Mouse (Mus musculus): ENCODE data around the gene Hpn. TPM values are rescaled to one million over a fixed set of nuclear protein-coding genes. Genes with fewer than 3 reads are reported as not detected.

Gene Hpn
- 4.3 and 13.0 TPM in 2 replicates for total RNA-seq (2017)

GRCm38 (mm10) chr7:31115182-31115581 lies at the start of gene Hpn:
Gene Hpn (minus strand): TSS chr7:31115290.
- ATAC-seq (replicated peaks in 1 of 2; ENCODE audit: insufficient read depth in 1 of 2, low FRiP score in 2 of 2, low TSS enrichment in 1 of 2, low read depth in 1 of 2, poor library complexity in 2 of 2, severe bottlenecking in 2 of 2) = no peak

- ATAC-seq (replicated peaks in 1 of 2; ENCODE audit: insufficient read depth in 1 of 2, low FRiP score in 2 of 2, low TSS enrichment in 1 of 2, low read depth in 1 of 2, poor library complexity in 2 of 2, severe bottlenecking in 2 of 2) = peak; percentile 19 to 35; a peak in 3 of 4 replicates
Observed at GRCm38 (mm10) chr7:31164748-31165147, 49.7 kb upstream of the Hpn start.

DNA sequence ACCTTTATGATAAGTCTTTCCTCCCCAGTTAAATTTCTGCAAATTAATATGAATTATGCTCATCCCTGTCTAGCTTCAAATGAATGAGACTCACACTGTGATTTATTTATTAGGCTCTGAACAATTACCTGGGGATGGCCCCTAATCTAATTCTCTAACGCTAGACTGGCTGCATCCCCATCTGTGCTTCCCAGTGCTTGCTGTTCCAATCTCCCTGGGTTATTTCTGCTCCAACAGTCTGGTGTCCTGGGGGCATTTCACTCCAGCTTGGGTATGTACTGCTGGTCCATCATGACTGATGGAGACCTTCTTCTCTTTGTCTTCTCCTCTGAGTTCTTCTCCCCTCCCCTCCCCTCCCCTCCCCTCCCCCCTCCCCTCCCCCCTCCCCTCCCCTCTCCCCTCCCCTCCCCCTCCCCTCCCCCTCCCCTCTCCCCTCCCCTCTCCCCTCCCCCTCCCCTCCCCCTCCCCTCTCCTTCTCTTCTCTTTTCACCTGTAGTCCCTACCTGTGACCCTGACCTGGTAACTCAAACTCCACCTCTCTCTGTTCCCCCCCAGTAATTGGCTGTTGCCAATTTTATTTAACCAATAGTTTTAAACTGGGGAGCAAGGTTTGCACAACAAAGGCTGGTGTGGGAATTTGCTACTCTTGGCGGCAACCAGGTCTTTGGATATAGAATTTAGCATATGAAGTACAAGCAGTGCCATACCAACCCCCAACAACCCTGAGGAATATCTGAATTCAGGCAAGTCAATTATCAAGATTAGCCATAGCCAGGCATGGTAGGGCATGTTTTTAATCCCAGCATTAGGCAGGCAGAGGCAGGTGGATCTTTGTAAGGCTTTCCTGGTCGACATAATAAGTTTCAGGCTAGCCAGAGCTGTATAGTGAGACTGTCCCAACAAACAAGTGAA lies 48.8 kb upstream of the Hpn start:
- no peak for ATAC-seq (replicated peaks in 1 of 2; ENCODE audit: insufficient read depth in 1 of 2, low FRiP score in 2 of 2, low TSS enrichment in 1 of 2, low read depth in 1 of 2, poor library complexity in 2 of 2, severe bottlenecking in 2 of 2)

DNA sequence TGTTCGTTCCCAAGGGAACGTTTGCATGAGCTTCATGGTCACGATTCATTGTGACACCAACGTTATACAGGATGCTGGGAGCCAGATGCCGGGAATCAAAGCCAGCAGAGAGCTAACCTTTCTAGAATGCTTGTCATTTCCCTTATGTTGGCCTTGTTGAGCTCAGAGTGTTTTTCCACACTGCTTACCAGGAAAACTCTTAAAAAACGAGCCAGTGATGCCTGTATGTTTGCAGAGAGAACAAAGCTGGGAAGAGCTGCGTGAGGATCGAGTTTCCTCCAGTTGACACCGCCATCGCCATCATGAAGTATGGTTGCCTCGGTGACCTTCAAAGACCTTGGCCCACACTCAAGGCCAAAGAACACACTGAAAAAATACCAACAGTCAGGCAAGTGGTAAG lies 47.2 kb upstream of the Hpn start:
- no peak for ATAC-seq (replicated peaks in 1 of 2; ENCODE audit: insufficient read depth in 1 of 2, low FRiP score in 2 of 2, low TSS enrichment in 1 of 2, low read depth in 1 of 2, poor library complexity in 2 of 2, severe bottlenecking in 2 of 2)

DNA sequence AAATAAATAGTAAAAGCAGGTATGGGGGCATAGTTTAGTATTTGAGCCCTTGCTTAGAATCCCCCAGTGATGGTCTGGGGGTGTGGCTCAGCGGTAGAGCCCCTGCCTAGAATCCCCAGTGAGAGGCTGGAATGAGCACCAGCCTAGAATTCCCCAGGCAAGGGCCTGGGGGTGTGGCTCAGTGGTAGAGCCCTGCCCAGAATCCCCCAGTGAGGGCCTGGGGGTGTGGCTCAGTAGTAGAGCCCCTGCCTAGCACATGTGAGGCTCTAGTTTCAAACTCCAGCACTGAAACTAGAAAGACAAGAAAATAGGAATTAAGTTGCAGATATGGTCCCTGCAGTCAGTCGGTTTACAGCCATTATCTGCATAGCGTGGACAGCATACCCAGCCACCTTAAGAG lies 46.7 kb upstream of the Hpn start:
- ATAC-seq (replicated peaks in 1 of 2; ENCODE audit: insufficient read depth in 1 of 2, low FRiP score in 2 of 2, low TSS enrichment in 1 of 2, low read depth in 1 of 2, poor library complexity in 2 of 2, severe bottlenecking in 2 of 2) = no peak

DNA sequence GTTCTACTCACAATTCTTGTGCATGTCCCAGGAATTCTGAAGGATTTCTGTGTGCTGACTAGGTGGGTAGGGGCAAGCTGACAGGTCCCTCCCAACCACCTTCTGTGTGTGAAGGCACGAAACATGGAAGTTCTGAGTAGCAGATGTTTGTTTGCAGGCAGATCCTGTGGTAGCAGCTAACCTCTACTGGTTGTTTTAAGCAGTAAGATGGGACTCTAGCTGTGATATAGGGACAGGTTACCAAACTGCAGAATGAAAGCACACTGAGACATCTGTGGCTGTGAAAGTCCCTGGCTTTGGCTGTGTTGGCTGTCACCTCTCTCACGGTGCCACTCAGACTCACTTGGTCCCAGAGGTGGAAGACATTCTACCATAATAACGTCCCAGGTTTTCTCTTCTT lies 46.2 kb upstream of the Hpn start:
- peak; percentile 14 to 20 for ATAC-seq (replicated peaks in 1 of 2; ENCODE audit: insufficient read depth in 1 of 2, low FRiP score in 2 of 2, low TSS enrichment in 1 of 2, low read depth in 1 of 2, poor library complexity in 2 of 2, severe bottlenecking in 2 of 2)

- peak; percentile 81 to 82 for ATAC-seq (replicated peaks in 1 of 2; ENCODE audit: insufficient read depth in 1 of 2, low FRiP score in 2 of 2, low TSS enrichment in 1 of 2, low read depth in 1 of 2, poor library complexity in 2 of 2, severe bottlenecking in 2 of 2)
Observed at GRCm38 (mm10) chr7:31160763-31161162, 45.7 kb upstream of the Hpn start.

DNA sequence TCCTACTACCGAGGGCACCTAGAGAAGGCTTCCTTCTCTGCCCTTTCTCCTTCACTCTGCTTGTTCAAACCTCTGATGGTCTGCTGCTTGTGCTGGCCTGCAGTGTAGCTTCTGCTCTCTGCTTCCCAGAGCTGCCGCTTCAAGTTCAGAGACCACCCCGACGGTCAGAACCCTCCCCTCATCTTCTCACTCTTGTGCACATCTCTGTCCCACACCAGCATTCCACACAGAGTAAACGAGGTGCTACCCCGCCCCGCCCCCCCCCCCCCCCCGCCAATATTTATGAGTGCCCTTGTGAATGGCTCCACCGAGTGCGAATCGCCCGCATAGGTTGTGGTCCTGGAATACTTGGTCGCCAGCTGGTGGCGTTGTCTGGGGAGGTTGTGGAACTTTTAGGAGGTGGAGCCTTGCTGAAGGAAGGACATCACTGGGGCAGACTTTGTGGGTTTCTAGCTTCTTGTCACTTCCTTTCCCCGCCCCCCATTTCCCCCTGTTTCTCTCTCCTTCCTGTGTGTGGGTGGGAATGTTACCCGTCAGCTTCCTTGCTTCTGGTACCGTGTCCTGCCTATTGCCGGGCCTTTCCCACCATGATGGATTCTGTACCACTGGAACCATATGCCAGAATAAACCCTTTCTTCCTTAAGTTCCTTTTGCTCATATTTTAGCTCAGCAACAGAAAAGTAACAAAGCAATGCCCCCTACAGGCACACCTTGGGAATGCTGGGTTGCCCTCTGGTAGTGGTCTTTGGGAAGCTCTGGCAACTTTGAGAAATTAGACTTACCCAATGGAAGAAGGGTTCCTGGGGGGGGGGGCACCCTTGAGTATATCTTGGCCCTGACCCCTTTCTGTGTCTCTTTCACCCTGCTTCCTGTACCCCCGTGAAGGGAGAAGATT lies 41.2 kb upstream of the Hpn start:
- ATAC-seq (replicated peaks in 1 of 2; ENCODE audit: insufficient read depth in 1 of 2, low FRiP score in 2 of 2, low TSS enrichment in 1 of 2, low read depth in 1 of 2, poor library complexity in 2 of 2, severe bottlenecking in 2 of 2) = peak; percentile 17 to 38

DNA sequence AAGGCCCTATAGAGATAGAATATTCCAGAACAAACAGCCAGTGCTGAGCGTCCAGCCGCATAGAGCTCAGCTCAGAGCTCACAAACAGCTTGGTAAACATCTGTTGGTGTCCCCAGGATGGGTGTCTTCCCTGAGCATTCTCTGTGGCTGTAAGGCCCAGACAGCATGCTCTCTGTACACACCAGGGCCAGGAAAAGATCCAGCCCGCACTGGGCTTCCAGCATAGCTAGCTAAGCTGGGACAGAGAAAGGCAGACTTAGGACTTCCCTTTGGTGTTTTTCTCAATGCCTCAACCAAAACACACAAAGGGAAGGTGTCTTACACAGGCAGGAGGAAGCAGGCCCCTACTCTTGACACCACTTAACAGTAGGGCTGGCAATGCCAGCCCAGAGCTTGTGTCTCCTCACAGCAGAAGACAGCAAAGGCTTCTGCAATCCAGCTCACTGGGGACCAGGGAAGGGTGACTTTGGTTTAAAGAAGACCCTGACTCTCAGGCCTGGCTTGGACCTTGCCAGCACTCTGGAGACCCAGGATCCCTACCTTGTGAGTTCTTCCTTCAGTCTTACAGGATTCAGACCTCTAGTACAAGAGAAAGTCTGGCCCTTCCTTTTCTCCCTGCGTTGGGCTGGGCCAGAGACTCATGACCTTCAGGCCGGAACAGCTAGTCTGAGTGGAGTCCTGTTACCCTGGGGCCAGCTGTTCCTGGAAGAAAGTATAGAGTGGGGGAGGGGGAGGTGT lies 40.4 kb upstream of the Hpn start, which contains the start of gene Gramd1a:
TSS of gene Gramd1a (minus strand) at position 601 of the 738 bp plus-strand sequence.
- ATAC-seq (replicated peaks in 1 of 2; ENCODE audit: insufficient read depth in 1 of 2, low FRiP score in 2 of 2, low TSS enrichment in 1 of 2, low read depth in 1 of 2, poor library complexity in 2 of 2, severe bottlenecking in 2 of 2) = no peak

DNA sequence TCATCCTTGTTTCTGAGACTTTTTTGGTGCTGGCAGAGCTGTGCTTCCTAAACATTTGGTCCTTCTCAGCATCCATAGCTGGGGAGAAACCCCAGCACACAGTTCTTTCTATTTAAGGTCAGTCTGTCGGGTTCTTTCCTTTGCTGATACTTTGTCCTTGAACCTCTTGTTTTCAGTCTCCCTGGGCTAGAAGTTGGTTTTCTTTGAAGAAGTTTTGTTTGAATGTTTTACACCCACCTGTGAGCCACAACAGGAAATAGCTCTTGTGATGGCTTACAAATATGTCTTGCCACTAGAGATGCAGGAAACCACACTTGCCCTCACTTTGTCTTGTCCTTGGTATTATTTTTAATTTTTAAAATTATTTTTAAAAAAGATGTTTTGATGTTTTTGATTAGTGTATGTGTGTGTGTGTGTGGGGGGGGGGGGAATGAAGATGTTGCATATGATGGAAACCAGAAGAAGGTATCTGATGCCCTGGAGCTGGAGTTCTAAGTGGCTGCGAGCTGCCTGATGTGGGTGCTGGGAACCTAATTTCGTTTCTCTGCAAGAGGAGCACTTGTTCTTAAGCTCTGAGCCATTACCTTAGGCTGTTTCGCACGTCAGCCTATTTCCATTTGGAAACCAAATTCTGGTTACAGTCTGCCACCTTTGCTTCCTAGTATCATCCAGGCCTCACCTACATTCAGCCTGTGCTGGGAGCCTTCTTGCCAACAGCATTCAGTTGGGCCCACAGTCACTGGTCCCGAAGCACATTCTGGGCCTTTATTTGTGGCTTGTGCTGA lies 38.6 kb upstream of the Hpn start:
- ATAC-seq (replicated peaks in 1 of 2; ENCODE audit: insufficient read depth in 1 of 2, low FRiP score in 2 of 2, low TSS enrichment in 1 of 2, low read depth in 1 of 2, poor library complexity in 2 of 2, severe bottlenecking in 2 of 2) = no peak

GRCm38 (mm10) chr7:31151301-31152241 lies 36.5 kb upstream of the Hpn start:
- ATAC-seq (replicated peaks in 1 of 2; ENCODE audit: insufficient read depth in 1 of 2, low FRiP score in 2 of 2, low TSS enrichment in 1 of 2, low read depth in 1 of 2, poor library complexity in 2 of 2, severe bottlenecking in 2 of 2) = peak; percentile 32 to 34

DNA sequence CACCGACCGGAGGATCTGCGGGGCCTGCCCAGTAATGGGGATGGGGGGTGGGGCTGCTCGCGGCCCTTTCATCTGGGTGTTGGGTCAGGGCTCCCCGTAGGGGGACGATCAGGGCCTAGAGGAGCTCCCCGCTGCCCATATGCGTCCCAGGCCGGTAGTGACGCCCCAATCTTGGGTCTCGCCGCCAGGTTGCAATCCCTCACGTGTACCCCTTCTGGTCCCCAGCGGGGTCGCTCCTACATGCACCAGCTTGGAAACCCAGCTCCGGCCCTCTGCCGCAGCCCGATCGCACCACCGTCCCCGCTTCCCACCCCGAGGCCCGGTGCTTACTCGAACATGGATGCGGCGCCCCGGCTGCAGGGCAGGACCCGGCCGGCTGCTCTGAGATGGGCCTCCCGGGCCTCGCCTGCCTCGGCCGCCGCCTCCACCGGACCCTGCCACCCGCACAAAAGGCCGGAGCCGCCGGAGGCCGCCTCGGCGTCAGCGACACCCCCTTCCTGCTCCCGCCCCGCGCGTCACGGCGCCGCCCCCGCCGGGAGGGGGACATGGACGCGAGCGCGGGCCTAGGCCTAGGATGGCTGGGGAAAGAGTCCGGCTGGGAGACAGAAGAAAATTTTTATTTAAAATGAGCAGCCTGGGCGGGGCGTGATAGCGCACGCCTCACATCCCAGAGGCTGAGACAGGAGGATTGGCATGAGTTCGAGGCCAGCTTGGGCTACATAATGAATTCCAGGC lies 35.6 kb upstream of the Hpn start:
- ATAC-seq (replicated peaks in 1 of 2; ENCODE audit: insufficient read depth in 1 of 2, low FRiP score in 2 of 2, low TSS enrichment in 1 of 2, low read depth in 1 of 2, poor library complexity in 2 of 2, severe bottlenecking in 2 of 2) = peak; percentile 15 to 33; a peak in 3 of 4 replicates

DNA sequence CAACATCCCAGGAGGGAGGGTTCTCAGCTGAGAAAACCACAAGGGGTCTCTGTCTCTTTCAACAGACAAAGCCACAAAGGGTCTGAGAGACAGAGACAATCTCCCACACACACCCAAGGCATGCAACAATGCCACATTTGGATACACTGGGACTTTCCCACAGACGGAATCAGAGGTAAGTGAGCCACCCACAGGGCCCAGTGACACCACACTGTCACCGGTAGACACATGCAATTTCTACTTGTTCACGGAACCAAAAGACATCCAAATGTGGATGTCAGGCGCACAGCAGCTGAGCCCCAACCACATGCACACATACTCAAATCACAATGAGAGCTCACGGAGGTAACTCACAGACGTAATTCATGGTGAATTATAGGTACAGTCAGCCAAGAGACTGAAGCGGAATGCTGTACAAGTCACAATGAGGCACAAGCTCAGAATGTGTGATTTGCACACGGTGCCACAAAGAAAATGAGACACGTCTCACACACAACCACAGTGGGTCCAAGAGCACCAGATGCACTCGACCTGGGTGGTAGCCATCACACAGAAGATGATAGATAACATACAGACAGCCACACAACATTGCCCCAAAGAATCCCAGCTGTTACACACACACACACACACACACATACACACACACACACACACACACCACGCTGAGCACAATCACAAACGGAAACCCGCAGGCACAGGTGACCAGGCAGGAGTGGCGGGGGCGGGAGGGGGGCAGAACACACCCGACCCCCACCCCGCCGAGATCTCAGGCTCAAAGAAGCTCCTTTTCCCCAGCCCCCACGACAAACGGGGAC lies 34.9 kb upstream of the Hpn start:
- ATAC-seq (replicated peaks in 1 of 2; ENCODE audit: insufficient read depth in 1 of 2, low FRiP score in 2 of 2, low TSS enrichment in 1 of 2, low read depth in 1 of 2, poor library complexity in 2 of 2, severe bottlenecking in 2 of 2) = no peak

- ATAC-seq (replicated peaks in 1 of 2; ENCODE audit: insufficient read depth in 1 of 2, low FRiP score in 2 of 2, low TSS enrichment in 1 of 2, low read depth in 1 of 2, poor library complexity in 2 of 2, severe bottlenecking in 2 of 2) = no peak
Observed at GRCm38 (mm10) chr7:31149271-31149670, 34.2 kb upstream of the Hpn start.

Data from hematopoietic stem cell, adult 5-6 weeks (primary cell).